Mouse (Mus musculus) G1E-ER4 (cell line): ENCODE results near the gene S1pr1. TPM values are rescaled to one million over a fixed set of nuclear protein-coding genes. Genes with fewer than 3 reads are reported as not detected.
A peak's percentile ranks its signal among the peaks of the same experiment; 100 is the strongest.

Source experiments
- GATA1 ChIP-seq: IDR thresholded peaks from one replicate; pipeline ENCODE4 v1.8.0; 2012; ENCODE audit warnings: low read length, inconsistent platforms
- polyA plus RNA-seq: library from polyadenylated mRNA; stranded (reverse); fragments of >175 nt; gene quantifications from 2 replicates; pipeline ENCODE4 v1.2.3, GENCODE M21; 2012

S1pr1 gene
- polyA plus RNA-seq, 1 experiment = 0.13 TPM

- no peak for TF ChIP-seq GATA1
Measured at GRCm38 (mm10) chr3:115718886-115719285, 4.0 kb upstream of the S1pr1 start.

GRCm38 (mm10) chr3:115715900-115716515 lies 1.1 kb upstream of the S1pr1 start:
- peak; percentile 90 for TF ChIP-seq GATA1

GRCm38 (mm10) chr3:115714049-115714435 lies 830 bp downstream of the S1pr1 start:
- TF ChIP-seq GATA1 = no peak

GRCm38 (mm10) chr3:115713417-115714048 lies 1.3 kb downstream of the S1pr1 start:
- TF ChIP-seq GATA1 = no peak

- no peak for TF ChIP-seq GATA1
Measured at GRCm38 (mm10) chr3:115712808-115713200, 2.1 kb downstream of the S1pr1 start.

- no peak for TF ChIP-seq GATA1
Measured at GRCm38 (mm10) chr3:115711924-115712807, 2.7 kb downstream of the S1pr1 start.

- no peak for TF ChIP-seq GATA1
Measured at GRCm38 (mm10) chr3:115711393-115711792, 3.5 kb downstream of the S1pr1 start.

- no peak for TF ChIP-seq GATA1
Measured at GRCm38 (mm10) chr3:115710051-115710450, 4.8 kb downstream of the S1pr1 start.

GRCm38 (mm10) chr3:115709118-115709574 lies 5.7 kb downstream of the S1pr1 start:
- TF ChIP-seq GATA1 = no peak

GRCm38 (mm10) chr3:115706736-115707135 lies 8.1 kb downstream of the S1pr1 start:
- no peak for TF ChIP-seq GATA1

- TF ChIP-seq GATA1 = no peak
Measured at GRCm38 (mm10) chr3:115704254-115704908, 10.5 kb downstream of the S1pr1 start.

GRCm38 (mm10) chr3:115703720-115704119 lies 11.2 kb downstream of the S1pr1 start:
- no peak for TF ChIP-seq GATA1

- no peak for TF ChIP-seq GATA1
Measured at GRCm38 (mm10) chr3:115702089-115702488, 12.8 kb downstream of the S1pr1 start.

- TF ChIP-seq GATA1 = no peak
Measured at GRCm38 (mm10) chr3:115695194-115695891, 19.5 kb downstream of the S1pr1 start.

- no peak for TF ChIP-seq GATA1
Measured at GRCm38 (mm10) chr3:115694168-115694567, 20.7 kb downstream of the S1pr1 start.
